Mouse (Mus musculus) cortical plate, adult 2 months (tissue): ENCODE measurements at regions not wholly inside any gene's neighbourhood (a gene's known extent, or its start where the extent isn't known, plus 50 kb on each side); places are given as distances from the start of the nearest gene placed in this dataset.
A peak's percentile ranks its signal among the peaks of the same experiment; 100 is the strongest.

Source experiments
- CTCF ChIP-seq: fragments of 200-500 bp; IDR thresholded peaks from 2 replicates; pipeline ENCODE4 v1.5.1; 2011; ENCODE audit warnings: mild to moderate bottlenecking, control low read depth, low read length; ENCODE audit not compliant: insufficient read depth; ENCODE audit errors: extremely low read depth
- POLR2A ChIP-seq: fragments of 200-500 bp; IDR thresholded peaks from 2 replicates; pipeline ENCODE4 v1.6.1; 2011; ENCODE audit warnings: mild to moderate bottlenecking, low read length, control low read depth; ENCODE audit not compliant: insufficient read depth; ENCODE audit errors: extremely low read depth

DNA sequence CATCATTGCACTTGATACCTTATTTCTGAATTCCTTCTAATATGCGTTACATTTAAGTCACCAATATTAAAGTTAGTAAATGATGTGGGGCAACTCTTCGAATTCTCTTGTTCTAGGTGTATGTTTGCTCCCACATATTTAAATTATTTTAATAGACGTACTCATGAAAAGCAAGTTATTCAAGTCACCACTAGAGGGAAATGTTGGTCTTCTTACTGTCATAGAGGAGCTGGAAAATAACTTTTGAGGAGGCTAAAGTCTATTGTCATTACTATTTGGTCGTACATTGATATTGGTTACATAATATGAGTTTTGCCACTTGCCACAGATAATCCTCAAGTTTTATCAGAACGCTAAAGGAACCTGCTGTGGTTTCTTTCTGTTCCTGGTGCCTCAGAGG, 582.9 kb downstream of the Rab28 start:
- TF ChIP-seq POLR2A = no peak
- 0 out of 2 replicates have a peak, but pooled peaks have one; percentile 18 for TF ChIP-seq CTCF
